Mouse (Mus musculus): ENCODE results near the gene Rapgef5.

- TF ChIP-seq CTCF (IDR thresholded peaks at IDR 0.05; ENCODE audit: low read depth) (no peak), EP300 (IDR thresholded peaks at IDR 0.05; ENCODE audit: low read depth) (no peak)
Measured at GRCm38 (mm10) chr12:117788513-117789011, 272.3 kb downstream of the Rapgef5 start.

All from liver, embryonic 14.5 days (tissue).